Mouse (Mus musculus): ENCODE data around the gene Abi1.
"Not testable (repeated sequence)": the region's sequence is repeated elsewhere in the genome, so short reads cannot be mapped to it uniquely, and the experiment has no call there.

Abi1 gene

GRCm38 (mm10) chr2:23041457-23041856 lies 1.4 kb upstream of the Abi1 start:
- ChIA-PET CTCF (no interaction called here), POLR2A (interaction anchor here in 2 of 4 experiments (0.6 to 4.4 kb wide), 6 partner anchors 12 to 953 kb away, joined by 3 to 42 read pairs (median 4); partner anchors contain the start of genes Acbd5 (in 2 of the 2), Mastl (in 1 of the 2) and Yme1l1 (in 1 of the 2))

DNA sequence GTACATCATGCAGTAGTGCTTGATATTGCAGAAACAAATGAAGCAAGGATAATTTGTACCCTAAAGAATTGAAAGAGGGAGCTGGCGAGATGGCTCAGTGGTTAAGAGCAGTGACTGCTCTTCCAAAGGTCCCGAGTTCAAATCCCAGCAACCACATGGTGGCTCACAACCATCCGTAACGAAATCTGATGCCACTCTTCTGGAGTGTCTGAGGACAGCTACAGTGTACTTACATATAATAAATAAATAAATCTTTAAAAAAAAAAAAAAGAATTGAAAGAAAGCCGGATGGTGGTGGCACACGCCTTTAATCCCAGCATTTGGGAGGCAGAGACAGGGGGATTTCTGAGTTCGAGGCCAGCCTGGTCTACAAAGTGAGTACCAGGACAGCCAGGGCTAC lies 649 bp upstream of the Abi1 start:
- CTCF ChIA-PET: not testable (repeated sequence)
- POLR2A ChIA-PET: interaction anchor here in 2 of 4 experiments (0.6 to 4.4 kb wide), 11 partner anchors 9 to 146 kb away, joined by 3 to 42 read pairs (median 11); partner anchors contain the start of genes Acbd5 (in 2 of the 2), Mastl (in 1 of the 2), Pdss1 (in 1 of the 2) and Yme1l1 (in 1 of the 2)

DNA sequence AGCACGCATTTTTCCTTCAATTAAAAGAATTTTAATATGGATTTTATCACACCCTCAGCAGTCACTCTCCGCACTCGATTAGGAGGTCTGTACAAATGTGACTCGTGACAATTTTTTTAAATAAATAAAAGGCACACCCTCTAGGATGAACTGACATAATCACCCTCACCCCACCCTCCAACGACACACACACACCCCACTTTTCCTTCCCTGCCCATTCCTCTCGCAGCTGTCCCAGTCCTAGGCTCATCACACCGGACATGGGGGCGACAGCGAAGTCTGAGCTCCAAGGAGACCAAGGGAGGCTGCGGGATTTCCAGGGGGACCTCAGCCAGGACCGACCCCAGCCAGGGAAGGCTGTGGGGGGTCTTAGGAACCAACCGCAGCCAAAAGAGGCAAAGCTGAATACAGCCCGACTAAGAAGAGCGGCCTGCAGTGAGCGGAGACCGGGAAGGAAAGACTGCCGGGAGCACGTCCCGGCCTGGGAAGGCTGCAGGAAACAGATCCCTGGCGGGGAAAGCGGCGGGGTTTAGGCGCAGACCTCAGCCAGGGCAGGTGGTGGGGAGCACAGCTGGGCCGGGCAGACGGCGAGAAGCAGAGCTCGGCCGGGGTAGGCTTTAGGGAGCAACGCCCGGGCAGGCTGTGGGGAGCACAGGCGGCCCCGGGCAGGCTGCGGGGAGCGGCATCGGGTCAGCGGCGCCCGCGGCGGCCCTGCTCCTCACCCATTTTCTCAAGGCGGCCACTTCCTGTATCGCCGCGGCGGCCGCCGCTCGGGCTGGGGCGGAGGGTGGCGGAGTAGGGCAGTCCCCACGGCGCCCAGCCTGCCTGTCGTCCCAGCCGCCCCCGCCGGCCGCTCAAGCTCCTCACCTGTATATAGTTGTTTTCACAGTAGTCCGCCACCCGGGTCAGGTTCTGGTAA lies 700 bp downstream of the Abi1 start:
- POLR2A ChIA-PET: interaction anchor here (0.6 to 4.4 kb wide), 48 partner anchors 9 to 147 kb away, joined by 3 to 42 read pairs (median 4); partner anchors contain the start of genes Acbd5 (in 3 of the 4), Pdss1 (in 3 of the 4), Mastl (in 2 of the 4) and Yme1l1 (in 1 of the 4)
- CTCF ChIA-PET: interaction anchor here in 2 of 4 experiments (0.5 to 1.0 kb wide), 3 partner anchors 33 to 1023 kb away, joined by 3 to 8 read pairs (median 4); partner anchors contain the start of gene Pdss1 (in 1 of the 2)

- POLR2A ChIA-PET: interaction anchor here in 1 of 4 experiments (0.7 to 3.3 kb wide), 2 partner anchors 13 to 15 kb away, joined by 3 to 9 read pairs; no protein-coding TSS in a partner anchor
- CTCF ChIA-PET: no interaction called here
Observed at GRCm38 (mm10) chr2:23035467-23035866, 4.6 kb downstream of the Abi1 start.

GRCm38 (mm10) chr2:23034692-23035435 lies 5.2 kb downstream of the Abi1 start:
- POLR2A ChIA-PET: interaction anchor here in 2 of 4 experiments (0.6 to 3.3 kb wide), 5 partner anchors 13 to 33 kb away, joined by 3 to 12 read pairs (median 4); partner anchors contain the start of gene Acbd5 (in 1 of the 2)
- CTCF ChIA-PET: no interaction called here

DNA sequence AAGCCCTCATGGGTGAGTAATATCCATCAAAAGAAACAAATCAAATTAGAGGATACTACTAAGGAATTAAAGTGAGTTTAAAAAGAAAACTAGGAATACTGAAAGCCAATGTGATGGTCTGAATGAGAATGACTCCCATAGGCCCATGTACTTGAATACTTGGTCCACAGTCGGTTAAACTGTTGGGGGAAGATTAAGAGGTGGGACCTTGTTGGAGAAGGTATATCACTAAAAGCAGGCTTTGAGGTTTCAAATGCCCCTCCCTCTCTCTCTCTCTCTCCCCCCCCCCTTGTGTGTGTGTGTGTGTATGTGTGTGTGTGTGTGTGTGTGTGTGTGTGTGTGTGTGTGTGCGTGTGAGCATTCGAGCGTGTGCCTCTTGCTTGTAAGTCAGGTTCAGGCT lies 9.4 kb downstream of the Abi1 start:
- ChIA-PET CTCF (no interaction called here), POLR2A (interaction anchor here in 2 of 4 experiments (0.6 to 1.7 kb wide), 3 partner anchors 9 to 28 kb away, joined by 4 to 5 read pairs (median 5); partner anchors contain the start of gene Abi1 (in 1 of the 2))

GRCm38 (mm10) chr2:23028826-23029225 lies 11.2 kb downstream of the Abi1 start:
- CTCF ChIA-PET: no interaction called here
- POLR2A ChIA-PET: interaction anchor here in 1 of 4 experiments (0.7 to 1.9 kb wide), 6 partner anchors 11 to 56 kb away, joined by 3 to 9 read pairs (median 4); partner anchors contain the start of gene Abi1

DNA sequence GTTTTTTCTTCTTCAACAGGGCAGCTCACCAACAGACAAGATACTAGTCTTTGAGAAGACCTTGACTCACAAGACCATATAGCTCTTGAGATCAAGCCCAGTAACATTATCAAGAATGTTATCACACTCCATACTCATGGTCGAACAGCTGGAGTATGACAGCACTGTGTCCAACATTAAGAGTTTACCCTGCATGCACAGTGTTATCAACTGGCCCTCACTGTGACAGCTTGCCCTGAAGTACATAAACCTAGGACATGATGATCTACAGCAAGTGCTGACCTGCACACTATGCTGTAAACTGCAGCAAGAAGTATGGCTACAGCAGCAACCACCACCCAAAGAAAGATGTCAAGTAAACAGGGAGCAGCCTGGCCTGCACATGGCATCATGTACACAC lies 13.7 kb downstream of the Abi1 start:
- POLR2A ChIA-PET: interaction anchor here in 3 of 4 experiments (0.6 to 2.2 kb wide), 4 partner anchors 13 to 899 kb away, joined by 3 to 5 read pairs (median 4); partner anchors contain the start of gene Abi1 (in 1 of the 3)
- CTCF ChIA-PET: no interaction called here

DNA sequence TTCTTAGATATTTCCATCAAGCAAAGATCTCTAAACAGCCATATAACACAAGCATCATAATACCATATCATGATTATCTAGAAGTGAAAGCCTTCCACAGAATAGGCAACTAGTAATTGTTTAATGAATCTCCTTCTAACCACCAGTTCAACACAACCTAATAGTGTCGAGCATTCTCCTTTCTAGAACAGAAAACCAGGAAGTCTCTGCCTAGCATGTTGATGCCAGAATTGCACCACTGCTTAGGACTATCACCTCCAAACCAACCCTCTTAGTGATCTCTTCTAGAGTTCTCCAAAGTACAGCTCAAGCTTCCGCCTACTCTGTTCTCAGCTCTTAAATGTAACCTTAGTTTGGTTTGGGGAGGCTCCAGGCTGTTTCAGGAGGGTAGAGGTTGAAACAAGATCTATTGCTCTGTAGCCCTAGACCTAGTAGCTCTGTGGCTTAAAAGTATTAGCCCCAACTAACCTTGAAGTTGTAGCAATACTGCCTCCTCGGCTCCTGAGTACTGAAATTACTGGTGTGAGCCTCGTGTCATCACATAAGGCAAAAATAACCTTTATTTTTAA lies 16.2 kb downstream of the Abi1 start:
- POLR2A ChIA-PET: interaction anchor here in 2 of 4 experiments (1.0 to 3.8 kb wide), 10 partner anchors 10 to 110 kb away, joined by 3 to 30 read pairs (median 6); partner anchors contain the start of gene Abi1 (in 2 of the 2)
- CTCF ChIA-PET: no interaction called here

GRCm38 (mm10) chr2:23023023-23023422 lies 17.0 kb downstream of the Abi1 start:
- CTCF ChIA-PET: no interaction called here
- POLR2A ChIA-PET: interaction anchor here in 2 of 4 experiments (1.0 to 3.8 kb wide), 15 partner anchors 10 to 128 kb away, joined by 3 to 30 read pairs (median 5); partner anchors contain the start of genes Abi1 (in 2 of the 2) and Pdss1 (in 1 of the 2)

GRCm38 (mm10) chr2:23021721-23022120 lies 18.3 kb downstream of the Abi1 start:
- ChIA-PET CTCF (no interaction called here), POLR2A (interaction anchor here in 2 of 4 experiments (0.6 to 3.8 kb wide), 15 partner anchors 11 to 127 kb away, joined by 3 to 30 read pairs (median 5); partner anchors contain the start of genes Abi1 (in 2 of the 2), Pdss1 (in 2 of the 2) and Acbd5 (in 1 of the 2))

GRCm38 (mm10) chr2:23021320-23021719 lies 18.7 kb downstream of the Abi1 start:
- POLR2A ChIA-PET: interaction anchor here in 2 of 4 experiments (0.6 to 3.8 kb wide), 11 partner anchors 11 to 49 kb away, joined by 3 to 30 read pairs (median 6); partner anchors contain the start of genes Abi1 (in 2 of the 2) and Acbd5 (in 1 of the 2)
- CTCF ChIA-PET: no interaction called here

DNA sequence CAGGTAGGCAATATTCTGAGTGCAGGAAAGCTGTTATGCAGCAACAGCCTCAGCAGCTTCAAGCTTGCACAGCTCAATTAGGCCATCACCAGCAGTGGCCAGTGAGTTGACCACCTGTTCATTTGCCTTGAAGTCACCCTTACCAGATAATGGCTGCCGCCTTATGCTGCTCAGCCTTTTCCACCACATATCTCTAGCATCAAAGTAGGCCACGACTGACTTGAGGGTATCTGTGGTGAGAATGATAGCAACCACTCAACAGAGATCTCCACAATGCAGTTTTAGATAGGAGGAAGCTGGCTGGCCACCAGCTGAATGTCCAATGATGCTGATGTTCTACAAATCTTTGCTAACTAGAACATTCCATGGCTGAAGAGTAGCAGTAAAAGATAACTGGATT lies 20.9 kb downstream of the Abi1 start:
- CTCF ChIA-PET: interaction anchor here in 2 of 4 experiments (0.6 to 1.7 kb wide), 3 partner anchors 10 to 124 kb away, joined by 3 read pairs; partner anchors contain the start of gene Pdss1 (in 1 of the 2)
- POLR2A ChIA-PET: interaction anchor here in 2 of 4 experiments (1.0 to 5.1 kb wide), 8 partner anchors 12 to 39 kb away, joined by 3 to 46 read pairs (median 6); partner anchors contain the start of gene Abi1 (in 1 of the 2)

DNA sequence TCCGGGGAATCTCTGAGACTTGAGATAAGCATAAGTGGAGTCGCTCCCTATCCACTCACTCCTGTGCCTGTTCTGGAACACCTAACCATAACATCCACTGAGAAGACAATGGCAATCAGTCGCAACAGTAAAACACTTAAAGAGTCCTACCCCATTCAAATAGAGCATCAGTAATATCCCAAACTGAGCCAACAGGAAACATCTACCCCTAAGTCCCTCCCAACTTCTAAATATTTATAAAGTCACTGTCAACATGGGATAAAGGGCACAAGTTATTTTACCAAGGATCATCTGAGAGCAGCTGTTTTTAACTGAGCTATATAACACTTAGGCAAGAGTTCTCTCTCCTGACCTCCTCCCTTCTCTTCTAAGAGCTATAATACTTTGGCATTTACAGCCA lies 23.9 kb downstream of the Abi1 start:
- ChIA-PET POLR2A (interaction anchor here in 2 of 4 experiments (1.0 to 5.1 kb wide), 15 partner anchors 9 to 121 kb away, joined by 3 to 46 read pairs (median 5); partner anchors contain the start of genes Pdss1 (in 2 of the 2) and Abi1 (in 1 of the 2)), CTCF (interaction anchor here in 3 of 4 experiments (0.6 to 1.3 kb wide), 3 partner anchors 10 to 60 kb away, joined by 3 to 4 read pairs (median 4); no protein-coding TSS in a partner anchor)

GRCm38 (mm10) chr2:23015335-23015734 lies 24.7 kb downstream of the Abi1 start:
- CTCF ChIA-PET: interaction anchor here in 2 of 4 experiments (0.6 to 1.3 kb wide), 2 partner anchors 13 to 54 kb away, joined by 3 to 4 read pairs; no protein-coding TSS in a partner anchor
- POLR2A ChIA-PET: interaction anchor here in 2 of 4 experiments (0.7 to 5.1 kb wide), 12 partner anchors 8 to 120 kb away, joined by 3 to 46 read pairs (median 4); partner anchors contain the start of genes Abi1 (in 1 of the 2) and Pdss1 (in 1 of the 2)

GRCm38 (mm10) chr2:23014935-23015334 lies 25.1 kb downstream of the Abi1 start:
- ChIA-PET CTCF (interaction anchor here in 2 of 4 experiments (0.6 to 1.3 kb wide), 2 partner anchors 12 to 54 kb away, joined by 3 to 4 read pairs; no protein-coding TSS in a partner anchor), POLR2A (interaction anchor here in 2 of 4 experiments (0.7 to 5.1 kb wide), 8 partner anchors 8 to 120 kb away, joined by 3 to 46 read pairs (median 4); partner anchors contain the start of gene Pdss1 (in 1 of the 2))

DNA sequence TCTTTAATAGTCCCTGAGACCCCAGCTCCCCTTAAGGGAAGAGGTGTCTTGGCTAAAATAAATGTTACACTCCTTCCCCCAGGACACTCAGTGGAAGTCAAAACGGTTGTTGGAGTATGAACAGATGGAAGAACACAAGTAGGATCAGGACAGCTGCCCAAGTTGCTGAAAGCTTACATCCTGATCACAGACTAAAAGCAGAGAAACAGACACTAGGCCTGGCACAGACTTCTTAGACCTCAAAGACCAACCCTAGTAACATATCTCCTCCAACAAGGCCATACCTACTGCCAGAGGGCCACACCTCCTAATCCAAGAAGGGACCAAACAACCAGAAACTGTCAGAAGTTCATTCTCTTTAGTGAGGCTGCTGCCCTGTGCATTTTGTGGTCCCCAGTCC lies 31.8 kb downstream of the Abi1 start:
- POLR2A ChIA-PET: interaction anchor here in 2 of 4 experiments (0.6 to 3.6 kb wide), 4 partner anchors 9 to 112 kb away, joined by 3 to 46 read pairs (median 28); no protein-coding TSS in a partner anchor

More for the DNA sequence above, 31.8 kb downstream of the Abi1 start:
- CTCF ChIA-PET: no interaction called here
